Mouse (Mus musculus): ENCODE results near the gene Scgb1b29.
"Not testable (repeated sequence)": the region's sequence is repeated elsewhere in the genome, so short reads cannot be mapped to it uniquely, and the experiment has no call there.

Gene Scgb1b29

GRCm38 (mm10) chr7:32441241-32441640 is at the start of gene Scgb1b29:
Gene Scgb1b29 (plus strand): TSS chr7:32441541.
- DNase-seq (ENCODE audit: low spot score): not testable (repeated sequence)

GRCm38 (mm10) chr7:32428636-32429035 is 12.7 kb upstream of the Scgb1b29 start:
- not testable (repeated sequence) for DNase-seq (ENCODE audit: low spot score)
